Mouse (Mus musculus) WW6 (cell line): Measurements from ENCODE around the gene Lmntd2.

ENCODE experiments used
- DNase-seq: peaks from one replicate; pipeline ENCODE4 v3.0.0-alpha.2; 2013; ENCODE audit warnings: low read depth, low spot score

The Lmntd2 gene

GRCm38 (mm10) chr7:141215880-141216733 is 2.2 kb upstream of the Lmntd2 start:
- DNase-seq = no peak

GRCm38 (mm10) chr7:141215101-141215879 is 1.4 kb upstream of the Lmntd2 start, which contains the start of gene Rassf7:
Gene Rassf7 (plus strand): TSS chr7:141215860.
- DNase-seq = peak; percentile 98

- DNase-seq = no peak
These were observed 430 bp upstream of the Lmntd2 start for GRCm38 (mm10) chr7:141214310-141214709.

DNA sequence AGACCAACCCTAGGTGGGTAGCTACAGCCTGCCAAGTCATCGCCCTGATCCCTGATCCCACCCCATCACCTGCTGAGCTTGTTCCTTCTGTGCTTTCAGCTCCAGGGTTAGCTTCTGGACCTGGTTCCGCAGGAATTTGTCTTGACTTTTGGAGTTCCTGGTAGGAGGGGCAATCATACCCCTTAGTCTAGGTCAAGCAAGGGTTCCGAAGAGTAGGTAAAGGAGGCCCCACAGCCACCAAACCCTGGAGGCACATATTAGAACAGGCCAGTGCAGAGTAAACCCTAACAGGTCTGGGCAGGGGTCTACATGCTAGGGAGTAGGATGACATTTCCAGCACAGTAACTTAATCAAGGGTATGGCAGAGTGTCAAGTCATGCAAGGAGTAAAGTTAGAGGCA is 747 bp downstream of the Lmntd2 start:
- no peak for DNase-seq

GRCm38 (mm10) chr7:141210606-141211131 is 3.2 kb downstream of the Lmntd2 start:
- DNase-seq = no peak

GRCm38 (mm10) chr7:141210137-141210536 is 3.7 kb downstream of the Lmntd2 start:
- DNase-seq = no peak

DNA sequence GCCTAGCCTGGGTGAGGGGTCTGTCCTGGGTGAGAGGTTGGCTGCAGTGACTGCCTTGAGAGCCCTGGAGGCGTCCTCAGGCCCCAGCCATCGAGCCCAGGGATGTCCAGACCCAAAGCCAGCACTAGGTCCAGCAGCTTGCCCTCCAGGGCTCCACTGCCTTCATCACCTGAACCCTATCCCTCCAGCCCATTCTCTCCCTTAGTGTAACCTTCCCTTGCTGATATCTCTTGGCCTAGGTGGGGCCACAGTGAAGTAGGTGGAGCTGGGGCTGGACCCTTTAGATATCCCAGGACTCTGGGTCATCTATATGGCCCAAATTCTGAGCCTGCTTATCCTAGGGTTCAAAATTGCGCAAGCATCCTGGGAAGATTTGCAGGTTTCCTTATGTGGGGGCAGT is 4.4 kb downstream of the Lmntd2 start:
- no peak for DNase-seq

GRCm38 (mm10) chr7:141206182-141206937 is 7.5 kb downstream of the Lmntd2 start:
- DNase-seq = no peak

GRCm38 (mm10) chr7:141205504-141205903 is 8.4 kb downstream of the Lmntd2 start:
- DNase-seq = no peak

DNA sequence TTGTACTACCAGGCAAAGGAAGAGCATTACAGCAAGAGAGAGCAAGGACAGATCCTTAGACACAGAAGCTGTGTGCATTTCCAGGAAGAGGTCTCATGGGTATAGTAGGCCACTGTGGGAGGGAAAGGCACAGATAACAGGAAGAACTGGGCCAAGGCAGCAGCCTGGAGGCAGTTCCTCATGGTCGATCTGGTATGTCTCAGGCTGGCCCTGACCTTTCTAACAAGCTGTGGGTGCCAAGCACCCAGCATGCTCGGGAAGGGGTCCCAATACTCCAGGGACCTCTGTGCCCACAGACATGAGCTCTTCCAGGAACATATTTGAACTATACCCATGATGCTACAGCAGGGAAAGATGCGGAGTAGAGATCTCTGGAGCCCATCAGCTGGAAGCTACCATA is 9.3 kb downstream of the Lmntd2 start:
- DNase-seq = no peak

- DNase-seq = no peak
These were observed 15.8 kb downstream of the Lmntd2 start for GRCm38 (mm10) chr7:141198121-141198520.

- no peak for DNase-seq
These were observed 17.1 kb downstream of the Lmntd2 start for GRCm38 (mm10) chr7:141196619-141197282.

DNA sequence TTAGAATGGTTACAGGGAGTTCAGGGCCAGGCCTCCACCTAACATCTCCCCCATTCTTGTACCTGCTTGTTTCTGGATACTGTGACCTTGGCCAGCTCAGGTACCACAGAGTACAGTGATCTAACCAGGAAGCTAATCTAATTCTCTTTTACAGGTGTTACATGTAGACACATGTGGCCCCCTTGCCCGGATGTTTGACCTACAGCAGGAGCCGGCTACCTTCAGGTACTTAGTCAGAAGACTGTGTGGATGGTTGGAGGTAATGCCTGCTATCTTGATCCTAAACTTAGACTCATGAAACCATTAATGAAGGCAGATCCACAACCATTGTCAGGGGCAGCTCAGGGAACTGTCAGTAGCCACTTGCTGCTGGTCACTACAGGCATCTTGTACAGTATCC is 18.1 kb downstream of the Lmntd2 start:
- DNase-seq = no peak

GRCm38 (mm10) chr7:141194830-141195229 is 19.1 kb downstream of the Lmntd2 start:
- peak; percentile 89 for DNase-seq

- DNase-seq = no peak
These were observed 19.5 kb downstream of the Lmntd2 start for GRCm38 (mm10) chr7:141194409-141194808.

GRCm38 (mm10) chr7:141193948-141194347 is 19.9 kb downstream of the Lmntd2 start, which contains the start of the genes Hras and Lrrc56:
Gene Hras (minus strand): TSS chr7:141194005.
Gene Lrrc56 (plus strand): TSS chr7:141194157.
- DNase-seq = peak; percentile 95

DNA sequence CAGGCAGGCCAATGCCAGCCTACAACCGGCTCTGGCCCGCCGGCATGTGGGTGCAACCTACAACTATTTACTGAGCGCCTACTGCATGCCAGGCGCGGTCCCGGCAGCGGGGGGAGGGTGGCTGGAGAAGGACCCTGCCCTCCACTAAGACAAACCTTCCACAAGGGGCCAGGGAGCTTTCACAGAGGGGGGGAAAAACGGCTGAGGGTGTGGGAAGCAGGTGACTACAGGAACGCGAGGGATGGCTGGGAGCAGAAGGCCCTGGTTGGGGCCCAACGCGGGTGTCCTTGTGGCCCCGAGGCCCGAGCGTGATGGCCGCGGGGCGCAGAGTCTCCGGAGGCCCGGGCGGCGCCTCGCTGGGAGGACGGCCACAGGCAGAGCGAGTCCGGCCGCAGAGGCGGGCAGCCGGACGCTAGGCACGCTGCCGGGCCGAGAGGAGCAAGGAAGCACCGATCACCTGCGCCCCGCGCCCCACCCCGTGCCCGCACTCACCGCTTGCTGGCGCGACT is 20.5 kb downstream of the Lmntd2 start:
- no peak for DNase-seq

DNA sequence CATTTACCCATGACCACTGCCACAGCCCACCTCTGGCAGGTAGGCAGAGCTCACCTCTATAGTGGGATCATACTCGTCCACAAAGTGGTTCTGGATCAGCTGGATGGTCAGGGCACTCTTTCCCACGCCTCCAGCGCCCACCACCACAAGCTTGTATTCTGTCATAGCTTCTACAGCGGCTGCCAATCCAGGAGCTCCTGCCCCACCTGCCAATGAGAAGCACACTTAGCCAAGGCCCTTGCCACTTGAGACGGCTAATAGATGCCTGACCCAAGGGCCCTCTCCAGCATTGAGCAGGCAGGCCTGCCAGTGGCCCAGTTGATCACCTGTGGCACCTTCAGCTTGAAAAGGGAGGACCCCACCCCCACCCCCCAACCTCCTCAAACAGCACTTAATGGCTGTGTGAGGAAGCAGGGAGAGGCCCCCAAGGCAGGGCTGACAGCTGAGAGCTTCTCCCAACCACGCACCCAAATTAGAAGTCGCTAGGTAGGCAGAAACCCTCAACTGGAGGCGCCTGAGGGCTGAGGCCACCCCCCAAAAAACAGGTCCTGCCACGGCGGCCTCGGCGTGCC is 21.0 kb downstream of the Lmntd2 start:
- no peak for DNase-seq

GRCm38 (mm10) chr7:141191796-141192685 is 21.8 kb downstream of the Lmntd2 start:
- no peak for DNase-seq
